ENCODE assay signal across 8 mouse cellular contexts in genomic region chr9:92542591-92543416, GRCm38 (mm10). TPM values are rescaled to one million over a fixed set of nuclear protein-coding genes. Genes with fewer than 3 reads are reported as not detected.
DNase-seq lines count a peak whose midpoint lies in the region; ATAC-seq and TF ChIP-seq lines count a peak whose summit lies in the region.

No protein-coding gene starts in this region.

- H3K27ac ChIP-seq in embryonic fibroblast, embryonic 13.5 days (ENCODE audit: insufficient read depth, low read length): peak overlapping the region; percentile 35
- H3K27ac ChIP-seq in heart, postnatal 0 days (ENCODE audit: low read depth): peak overlapping the region; percentile 89
- H3K27ac ChIP-seq in lung, embryonic 16.5 days (ENCODE audit: low read length): peak overlapping the region; percentile 92

- no peaks in the 10 kb centered on the region for H3K36me3 ChIP-seq in heart, postnatal 0 days (replicated peaks; ENCODE audit: control insufficient read depth, insufficient read depth, low read length)
- H3K36me3 ChIP-seq in lung, embryonic 16.5 days (ENCODE audit: control insufficient read depth, insufficient read depth, low read length): no peaks in the 10 kb centered on the region

- H3K27me3 ChIP-seq in heart, postnatal 0 days (ENCODE audit: control insufficient read depth, insufficient read depth, low read length): no peaks in the 10 kb centered on the region
- no peaks in the 10 kb centered on the region for H3K27me3 ChIP-seq in lung, embryonic 16.5 days (ENCODE audit: control insufficient read depth, insufficient read depth, low read depth, low read length)

- peak overlapping the region; percentile 72 for H3K9ac ChIP-seq in heart, postnatal 0 days (replicated peaks; ENCODE audit: low read depth, low read length)
- H3K9ac ChIP-seq in lung, embryonic 16.5 days (ENCODE audit: low read length): peak overlapping the region; percentile 78

- peak overlapping the region; percentile 90 for H3K4me2 ChIP-seq in heart, postnatal 0 days (ENCODE audit: low read depth, low read length)
- peak overlapping the region; percentile 67 for H3K4me2 ChIP-seq in lung, embryonic 16.5 days (ENCODE audit: low read depth, low read length)

- peaks cover 2% of the 10 kb centered on the region for H3K4me1 ChIP-seq in embryonic fibroblast, embryonic 13.5 days (ENCODE audit: control insufficient read depth, insufficient read depth, low read length)
- H3K4me1 ChIP-seq in heart, postnatal 0 days (ENCODE audit: control insufficient read depth, insufficient read depth): peaks cover 25% of the 10 kb centered on the region
- peaks cover 35% of the 10 kb centered on the region for H3K4me1 ChIP-seq in lung, embryonic 16.5 days (replicated peaks; ENCODE audit: control insufficient read depth, insufficient read depth, low read length)

- peak; percentile 55 for DNase-seq in 416B (ENCODE audit: low read depth)
- peak; percentile 6 for DNase-seq in T-cell, adult 2 months (ENCODE audit: low spot score)
- DNase-seq in heart, postnatal 0 days (ENCODE audit: low spot score): peak; percentile 41
- peak; percentile 64 for DNase-seq in kidney, postnatal 14 days
- peak; percentile 35 for DNase-seq in ovary, adult 18-20 months (ENCODE audit: low spot score)
- no peak for DNase-seq in c-Kit-positive CD71-positive TER-119-positive erythroid progenitor cells, embryonic 14.5 days (ENCODE audit: low spot score)

- H3K4me3 ChIP-seq in embryonic fibroblast, embryonic 13.5 days (ENCODE audit: insufficient read depth, low read length): peak overlapping the region; percentile 67
- peak overlapping the region; percentile 92 for H3K4me3 ChIP-seq in heart, postnatal 0 days (ENCODE audit: low read depth, low read length)
- H3K4me3 ChIP-seq in lung, embryonic 16.5 days (ENCODE audit: low read length): peak overlapping the region; percentile 77

- TF ChIP-seq EP300 in heart, postnatal 0 days (IDR thresholded peaks at IDR 0.05; ENCODE audit: low read depth): no peak

- TF ChIP-seq POLR2A in embryonic fibroblast, embryonic 13.5 days (IDR thresholded peaks at IDR 0.05; ENCODE audit: low read depth, low read length): no peak

- no peak for TF ChIP-seq CTCF in embryonic fibroblast, embryonic 13.5 days (IDR thresholded peaks at IDR 0.05; ENCODE audit: borderline replicate concordance, insufficient read depth, low read length)
- TF ChIP-seq CTCF in heart, postnatal 0 days (IDR thresholded peaks at IDR 0.05; ENCODE audit: low read depth): 0 out of 2 replicates have a peak, but pooled peaks have one; percentile 6

- ATAC-seq in heart, postnatal 0 days (ENCODE audit: insufficient read depth, low read depth): peak; percentile 24
- peak; percentile 61 for ATAC-seq in lung, embryonic 16.5 days (ENCODE audit: low read depth)

- no peaks in the 10 kb centered on the region for H3K9me3 ChIP-seq in heart, postnatal 0 days (replicated peaks; ENCODE audit: control insufficient read depth, low read length)
- no peaks in the 10 kb centered on the region for H3K9me3 ChIP-seq in lung, embryonic 16.5 days (ENCODE audit: control insufficient read depth, low read length)

- WGBS in heart, postnatal 0 days: 2% methylated on average over 28 of the region's 31 CpGs
- WGBS in lung, embryonic 16.5 days: 1% methylated on average over 31 of the region's 31 CpGs

RNA-seq across cellular contexts. Expression of gene Plod2, which starts 0.8 kb away (rescaled TPM):
- polyA plus RNA-seq in embryonic fibroblast, embryonic 13.5 days (2011; ENCODE audit: insufficient read length, low read depth, missing spikeins): 88.6 and 107 TPM in 2 replicates
- 22.1 and 22.4 TPM in 2 replicates for total RNA-seq in heart, postnatal 0 days (2014; rRNA removed; ENCODE audit: low replicate concordance)
- polyA plus RNA-seq in heart, postnatal 0 days (2015; fragmentation: Nextera tagmentation; extraction: Ambion mirVana): 11.5 and 13.1 TPM in 2 replicates
- 50.8 and 53.4 TPM in 2 replicates for polyA plus RNA-seq in lung, embryonic 16.5 days (2015; fragmentation: Nextera tagmentation; extraction: Ambion mirVana)

Comparison
In these comparisons a context has a peak if more than half of its experiments do, and no peak if none do; other contexts are left out.
1. H3K27ac ChIP-seq: peak in every context shown above with its lines; median percentile 92 in lung, embryonic 16.5 days; 89 in heart, postnatal 0 days; 35 in embryonic fibroblast, embryonic 13.5 days.